In the genomic region with DNA sequence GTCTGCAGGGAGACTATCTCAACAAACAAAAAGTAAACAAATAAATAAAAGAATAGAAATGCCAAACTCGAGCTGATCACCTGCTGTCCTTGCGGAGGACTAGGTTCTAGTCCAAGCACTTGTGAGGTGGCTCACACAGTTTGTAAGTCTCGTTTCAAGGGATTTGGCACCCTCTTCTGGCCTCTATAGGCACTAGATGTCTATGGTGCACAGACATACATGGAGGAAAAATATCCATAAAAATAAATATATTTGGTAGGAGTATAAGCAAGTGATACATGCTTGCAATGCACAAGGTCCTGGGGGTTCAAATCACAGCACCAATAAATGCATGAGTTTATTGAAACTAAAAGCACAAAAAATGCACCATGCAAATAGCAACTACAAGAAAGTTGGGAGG, we compare ENCODE assay signal across 10 mouse cellular contexts. TPM values are rescaled to one million over a fixed set of nuclear protein-coding genes. Genes with fewer than 3 reads are reported as not detected.
DNase-seq lines count a peak whose midpoint lies in the region; ATAC-seq and TF ChIP-seq lines count a peak whose summit lies in the region.
"Had no signal": no experiment of that assay in that cellular context is flagged by ENCODE, and none has a peak within 500 bp of the region (broad histone marks: within the 10 kb centered on the region; RNA-seq: fewer than 3 reads in every experiment).

No protein-coding gene starts in this region.

- H3K4me3 ChIP-seq in hindbrain, embryonic 16.5 days (ENCODE audit: low read length) = no peak overlapping the region
- no peak overlapping the region for H3K4me3 ChIP-seq in hindbrain, embryonic 13.5 days
- no peak overlapping the region for H3K4me3 ChIP-seq in intestine, postnatal 0 days (ENCODE audit: low read depth, low read length)
- no peak overlapping the region for H3K4me3 ChIP-seq in heart, embryonic 11.5 days (ENCODE audit: low read depth, low read length)
- H3K4me3 ChIP-seq: hindbrain, embryonic 10.5 days; megakaryocyte, embryonic 14.5 days had no signal

- no peaks in the 10 kb centered on the region for H3K9me3 ChIP-seq in hindbrain, embryonic 16.5 days (ENCODE audit: control insufficient read depth, low read length)
- H3K9me3 ChIP-seq in hindbrain, embryonic 13.5 days = no peaks in the 10 kb centered on the region
- no peaks in the 10 kb centered on the region for H3K9me3 ChIP-seq in intestine, postnatal 0 days (ENCODE audit: control insufficient read depth)
- no peaks in the 10 kb centered on the region for H3K9me3 ChIP-seq in heart, embryonic 11.5 days (replicated peaks; ENCODE audit: control insufficient read depth, low read length)
- H3K9me3 ChIP-seq: hindbrain, embryonic 10.5 days; megakaryocyte, embryonic 14.5 days had no signal

- H3K36me3 ChIP-seq in hindbrain, embryonic 16.5 days (ENCODE audit: control insufficient read depth, insufficient read depth, low read length) = no peaks in the 10 kb centered on the region
- peaks cover 12% of the 10 kb centered on the region; the same call in 1 of the 2 replicates for H3K36me3 ChIP-seq in hindbrain, embryonic 13.5 days
- H3K36me3 ChIP-seq in intestine, postnatal 0 days (ENCODE audit: control insufficient read depth, insufficient read depth) = no peaks in the 10 kb centered on the region
- H3K36me3 ChIP-seq in heart, embryonic 11.5 days (ENCODE audit: control insufficient read depth, insufficient read depth, low read length) = no peaks in the 10 kb centered on the region

- no peaks in the 10 kb centered on the region for H3K27me3 ChIP-seq in hindbrain, embryonic 16.5 days (replicated peaks; ENCODE audit: control insufficient read depth, insufficient read depth, low read length)
- H3K27me3 ChIP-seq in hindbrain, embryonic 13.5 days = no peaks in the 10 kb centered on the region
- no peaks in the 10 kb centered on the region for H3K27me3 ChIP-seq in intestine, postnatal 0 days (replicated peaks; ENCODE audit: control insufficient read depth, insufficient read depth, low read length)
- no peaks in the 10 kb centered on the region for H3K27me3 ChIP-seq in heart, embryonic 11.5 days (ENCODE audit: control insufficient read depth, insufficient read depth, low read length)
- H3K27me3 ChIP-seq: megakaryocyte, embryonic 14.5 days had no signal

- no peak overlapping the region for H3K4me2 ChIP-seq in hindbrain, embryonic 16.5 days (ENCODE audit: low read length)
- no peak overlapping the region for H3K4me2 ChIP-seq in hindbrain, embryonic 13.5 days
- no peak overlapping the region for H3K4me2 ChIP-seq in intestine, postnatal 0 days (replicated peaks; ENCODE audit: low read depth)
- H3K4me2 ChIP-seq in heart, embryonic 11.5 days = no peak overlapping the region

- DNase-seq in B cell, adult 2 months = peak; percentile 28 to 40
- peak; percentile 26 for DNase-seq in MN1 (ENCODE audit: low spot score)
- no peak for DNase-seq in ovary, postnatal 14 days (ENCODE audit: low spot score)
- no peak for DNase-seq in layer of hippocampus, adult 8-10 months (ENCODE audit: low spot score in 2 of 2)

- H3K9ac ChIP-seq in hindbrain, embryonic 16.5 days (ENCODE audit: low read depth, low read length) = no peak overlapping the region
- H3K9ac ChIP-seq in hindbrain, embryonic 13.5 days = no peak overlapping the region
- H3K9ac ChIP-seq in intestine, postnatal 0 days (ENCODE audit: low read depth, low read length) = no peak overlapping the region
- H3K9ac ChIP-seq in heart, embryonic 11.5 days (ENCODE audit: low read depth, low read length) = no peak overlapping the region

- peak; percentile 77 for TF ChIP-seq CTCF in intestine, postnatal 0 days (IDR thresholded peaks at IDR 0.05; ENCODE audit: low read depth)

- H3K27ac ChIP-seq in hindbrain, embryonic 16.5 days (ENCODE audit: low read depth, low read length) = no peak overlapping the region
- no peak overlapping the region for H3K27ac ChIP-seq in hindbrain, embryonic 13.5 days
- no peak overlapping the region for H3K27ac ChIP-seq in intestine, postnatal 0 days (ENCODE audit: low read depth, low read length)
- no peak overlapping the region for H3K27ac ChIP-seq in heart, embryonic 11.5 days (ENCODE audit: low read depth, low read length)
- H3K27ac ChIP-seq: hindbrain, embryonic 10.5 days had no signal

- ATAC-seq in hindbrain, embryonic 16.5 days = 0 out of 2 replicates have a peak, but pooled peaks have one; percentile 42
- ATAC-seq in hindbrain, embryonic 13.5 days (ENCODE audit: low FRiP score) = no peak
- no peak for ATAC-seq in intestine, postnatal 0 days
- no peak for ATAC-seq in heart, embryonic 11.5 days (replicated peaks; ENCODE audit: insufficient number of reproducible peaks, low FRiP score, low TSS enrichment)

- H3K4me1 ChIP-seq in hindbrain, embryonic 16.5 days (ENCODE audit: control insufficient read depth, insufficient read depth, low read depth, low read length) = no peaks in the 10 kb centered on the region
- H3K4me1 ChIP-seq in hindbrain, embryonic 13.5 days (replicated peaks) = no peaks in the 10 kb centered on the region
- H3K4me1 ChIP-seq in intestine, postnatal 0 days (replicated peaks; ENCODE audit: control insufficient read depth, insufficient read depth, low read length) = no peaks in the 10 kb centered on the region
- H3K4me1 ChIP-seq in heart, embryonic 11.5 days (ENCODE audit: control insufficient read depth, insufficient read depth, low read length) = no peaks in the 10 kb centered on the region
- H3K4me1 ChIP-seq: hindbrain, embryonic 10.5 days had no signal

- 59% methylated on average over 3 of the region's 3 CpGs for WGBS in hindbrain, embryonic 16.5 days
- WGBS in hindbrain, embryonic 13.5 days = 57% methylated on average over 3 of the region's 3 CpGs
- WGBS in intestine, postnatal 0 days = 67% methylated on average over 3 of the region's 3 CpGs
- WGBS in heart, embryonic 11.5 days (ENCODE audit: insufficient replicate concordance) = 48% methylated on average over 3 of the region's 3 CpGs

RNA-seq across cellular contexts. Expression of a gene that starts 7.9 kb away (rescaled TPM):
- polyA plus RNA-seq in hindbrain, embryonic 16.5 days (2015; fragmentation: Nextera tagmentation; extraction: Ambion mirVana) = 1.8 and 1.9 TPM in 2 replicates
- 0.91 and 1.5 TPM in 2 replicates for polyA plus RNA-seq in hindbrain, embryonic 13.5 days (2015; fragmentation: Nextera tagmentation; extraction: Ambion mirVana)
- polyA plus RNA-seq in intestine, postnatal 0 days (2015; fragmentation: Nextera tagmentation; extraction: Ambion mirVana) = 62.4 and 70.0 TPM in 2 replicates
- polyA plus RNA-seq in heart, embryonic 11.5 days (2014; fragmentation: Nextera tagmentation; extraction: Ambion mirVana) = 3.0 and 3.6 TPM in 2 replicates
- 1 to 10 TPM; 2.6 to 3.6 (median 3.2) TPM for total RNA-seq in layer of hippocampus, adult 8-10 months (2022)

RNA-seq across cellular contexts. Expression of a gene that starts 34.4 kb away (rescaled TPM):
- polyA plus RNA-seq in hindbrain, embryonic 16.5 days (2015; fragmentation: Nextera tagmentation; extraction: Ambion mirVana) = 0.30 TPM in 1 of 2 replicates, not detected in the other
- not detected in 2 replicates for polyA plus RNA-seq in hindbrain, embryonic 13.5 days (2015; fragmentation: Nextera tagmentation; extraction: Ambion mirVana)
- not detected in 2 replicates for polyA plus RNA-seq in intestine, postnatal 0 days (2015; fragmentation: Nextera tagmentation; extraction: Ambion mirVana)
- not detected in 2 replicates for polyA plus RNA-seq in heart, embryonic 11.5 days (2014; fragmentation: Nextera tagmentation; extraction: Ambion mirVana)
- total RNA-seq in layer of hippocampus, adult 8-10 months (2022) = not detected
- polyA plus RNA-seq: hindbrain, embryonic 10.5 days had no signal

RNA-seq across cellular contexts. Expression of a gene that starts 38.6 kb away (rescaled TPM):
- polyA plus RNA-seq in hindbrain, embryonic 16.5 days (2015; fragmentation: Nextera tagmentation; extraction: Ambion mirVana) = 48.8 and 55.5 TPM in 2 replicates
- 70.5 and 75.1 TPM in 2 replicates for polyA plus RNA-seq in hindbrain, embryonic 13.5 days (2015; fragmentation: Nextera tagmentation; extraction: Ambion mirVana)
- 16.0 and 17.2 TPM in 2 replicates for polyA plus RNA-seq in intestine, postnatal 0 days (2015; fragmentation: Nextera tagmentation; extraction: Ambion mirVana)
- 32.5 and 36.0 TPM in 2 replicates for polyA plus RNA-seq in heart, embryonic 11.5 days (2014; fragmentation: Nextera tagmentation; extraction: Ambion mirVana)
- 10 to 100 TPM; 39.0 to 53.4 (median 42.7) TPM for total RNA-seq in layer of hippocampus, adult 8-10 months (2022)

Comparison
In these comparisons a context has a peak if more than half of its experiments do, and no peak if none do; other contexts are left out.
1. DNase-seq: peak in B cell, adult 2 months (2 of 2) and MN1 (single experiment); none in ovary, postnatal 14 days (single experiment) and layer of hippocampus, adult 8-10 months (0 of 2).
2. RNA of a gene that starts 7.9 kb away (polyA plus RNA-seq): 62.4 to 70.0 TPM in intestine, postnatal 0 days; 3.0 to 3.6 TPM in heart, embryonic 11.5 days, 1.8 to 1.9 TPM in hindbrain, embryonic 16.5 days and 0.91 to 1.5 TPM in hindbrain, embryonic 13.5 days; every median in the first group is over 10 times any median in the second.